20 mouse cellular contexts compared by ENCODE assay signal in genomic region chr3:133334691-133335090, GRCm38 (mm10). TPM values are rescaled to one million over a fixed set of nuclear protein-coding genes. Genes with fewer than 3 reads are reported as not detected.
DNase-seq lines count a peak whose midpoint lies in the region; ATAC-seq and TF ChIP-seq lines count a peak whose summit lies in the region.
"Had no signal": no experiment of that assay in that cellular context is flagged by ENCODE, and none has a peak within 500 bp of the region (broad histone marks: within the 10 kb centered on the region; RNA-seq: fewer than 3 reads in every experiment).

No protein-coding gene starts in this region.

- no peak overlapping the region for H3K4me3 ChIP-seq in heart, embryonic 13.5 days
- no peak overlapping the region for H3K4me3 ChIP-seq in heart, postnatal 0 days (ENCODE audit: low read depth, low read length)
- H3K4me3 ChIP-seq in forebrain, embryonic 16.5 days (replicated peaks; ENCODE audit: low read length), result no peak overlapping the region
- H3K4me3 ChIP-seq: embryonic facial prominence, embryonic 12.5 days; forebrain, embryonic 15.5 days; hindbrain, embryonic 12.5 days had no signal

- H3K4me2 ChIP-seq in heart, embryonic 13.5 days, result peak overlapping the region; percentile 30
- H3K4me2 ChIP-seq in heart, postnatal 0 days (ENCODE audit: low read depth, low read length), result peak overlapping the region; percentile 27
- H3K4me2 ChIP-seq in forebrain, embryonic 16.5 days (ENCODE audit: low read length), result no peak overlapping the region
- H3K4me2 ChIP-seq: embryonic facial prominence, embryonic 12.5 days; forebrain, embryonic 15.5 days; hindbrain, embryonic 12.5 days had no signal

- H3K9ac ChIP-seq in heart, embryonic 13.5 days, result no peak overlapping the region
- no peak overlapping the region for H3K9ac ChIP-seq in heart, postnatal 0 days (replicated peaks; ENCODE audit: low read depth, low read length)
- H3K9ac ChIP-seq in forebrain, embryonic 16.5 days (replicated peaks; ENCODE audit: low read depth, low read length), result no peak overlapping the region
- H3K9ac ChIP-seq: embryonic facial prominence, embryonic 12.5 days; forebrain, embryonic 15.5 days; hindbrain, embryonic 12.5 days had no signal

- H3K27me3 ChIP-seq in heart, embryonic 13.5 days (replicated peaks), result no peaks in the 10 kb centered on the region
- H3K27me3 ChIP-seq in heart, postnatal 0 days (ENCODE audit: control insufficient read depth, insufficient read depth, low read length), result no peaks in the 10 kb centered on the region
- no peaks in the 10 kb centered on the region for H3K27me3 ChIP-seq in forebrain, embryonic 16.5 days (replicated peaks; ENCODE audit: control insufficient read depth, insufficient read depth, low read length)
- H3K27me3 ChIP-seq: embryonic facial prominence, embryonic 12.5 days; forebrain, embryonic 15.5 days; hindbrain, embryonic 12.5 days had no signal

- H3K27ac ChIP-seq in heart, embryonic 13.5 days (replicated peaks), result peak overlapping the region; percentile 62
- H3K27ac ChIP-seq in heart, postnatal 0 days (ENCODE audit: low read depth), result peak overlapping the region; percentile 66
- no peak overlapping the region for H3K27ac ChIP-seq in forebrain, embryonic 16.5 days (ENCODE audit: low read length)
- H3K27ac ChIP-seq: forebrain, embryonic 15.5 days; hindbrain, embryonic 12.5 days had no signal

- intact Hi-C loops in heart, postnatal 25 days (cut with DNase I), result no loop called here

- no peak for TF ChIP-seq EP300 in heart, postnatal 0 days (IDR thresholded peaks at IDR 0.05; ENCODE audit: low read depth)

- H3K36me3 ChIP-seq in heart, embryonic 13.5 days, result peaks cover 20% of the 10 kb centered on the region
- peaks cover 18% of the 10 kb centered on the region for H3K36me3 ChIP-seq in heart, postnatal 0 days (replicated peaks; ENCODE audit: control insufficient read depth, insufficient read depth, low read length)
- no peaks in the 10 kb centered on the region for H3K36me3 ChIP-seq in forebrain, embryonic 16.5 days (ENCODE audit: control insufficient read depth, insufficient read depth)
- H3K36me3 ChIP-seq: forebrain, embryonic 15.5 days; hindbrain, embryonic 12.5 days had no signal

- peaks cover 35% of the 10 kb centered on the region for H3K4me1 ChIP-seq in heart, embryonic 13.5 days
- H3K4me1 ChIP-seq in heart, postnatal 0 days (ENCODE audit: control insufficient read depth, insufficient read depth), result peaks cover 14% of the 10 kb centered on the region; the same call in 1 of the 2 replicates
- peaks cover 8% of the 10 kb centered on the region; the same call in 1 of the 2 replicates for H3K4me1 ChIP-seq in forebrain, embryonic 16.5 days (replicated peaks; ENCODE audit: control insufficient read depth, insufficient read depth, low read length)

- no peaks in the 10 kb centered on the region for H3K9me3 ChIP-seq in heart, embryonic 13.5 days
- no peaks in the 10 kb centered on the region for H3K9me3 ChIP-seq in heart, postnatal 0 days (replicated peaks; ENCODE audit: control insufficient read depth, low read length)
- no peaks in the 10 kb centered on the region for H3K9me3 ChIP-seq in forebrain, embryonic 16.5 days (ENCODE audit: control insufficient read depth, low read length)
- H3K9me3 ChIP-seq: embryonic facial prominence, embryonic 12.5 days; forebrain, embryonic 15.5 days; hindbrain, embryonic 12.5 days had no signal

- TF ChIP-seq CTCF in heart, postnatal 0 days (IDR thresholded peaks at IDR 0.05; ENCODE audit: low read depth), result no peak

- ATAC-seq in heart, embryonic 13.5 days (ENCODE audit: extremely low read depth, insufficient number of reproducible peaks, low FRiP score, low TSS enrichment), result no peak
- no peak for ATAC-seq in heart, postnatal 0 days (ENCODE audit: insufficient read depth, low read depth)
- ATAC-seq in forebrain, embryonic 16.5 days, result no peak
- ATAC-seq: activated CD4-positive, CD25-positive, alpha-beta regulatory T cell, adult 4 months; CD4-positive, CD25-positive, alpha-beta regulatory T cell, adult 4 months; forebrain, embryonic 15.5 days; hindbrain, embryonic 16.5 days had no signal

- DNase-seq in heart, postnatal 25 days (ENCODE audit: low spot score), result no peak
- no peak for DNase-seq in heart, postnatal 0 days (ENCODE audit: low spot score)
- DNase-seq in heart, adult 8-10 months (ENCODE audit: low spot score), result no peak
- peak; percentile 60 for DNase-seq in induced T-regulatory cell, adult 2 months (ENCODE audit: low read depth)
- no peak for DNase-seq in spleen, adult 12 weeks (ENCODE audit: low spot score)
- DNase-seq: adrenal gland, postnatal 14 days; cerebellum, adult 11-12 months; cerebellum, adult 9-10 months; cerebellum, postnatal 25 days; gastrocnemius, postnatal 10 days; heart, postnatal 36 days; kidney, adult 11 months had no signal

- WGBS in heart, embryonic 13.5 days, result 73% methylated on average over 5 of the region's 5 CpGs
- 65% methylated on average over 5 of the region's 5 CpGs for WGBS in heart, postnatal 0 days
- WGBS in forebrain, embryonic 16.5 days, result 93% methylated on average over 5 of the region's 5 CpGs

RNA-seq across cellular contexts. Expression of gene Ppa2, which starts 24.8 kb away (rescaled TPM):
- 110 and 122 TPM in 2 replicates for polyA plus RNA-seq in heart, embryonic 13.5 days (2015; fragmentation: Nextera tagmentation; extraction: Ambion mirVana)
- total RNA-seq in heart, postnatal 25 days (2021), result 100 to 1,000 TPM; 135 TPM
- total RNA-seq in heart, postnatal 0 days (2014; rRNA removed; ENCODE audit: low replicate concordance), result 44.5 and 46.9 TPM in 2 replicates
- 146 and 154 TPM in 2 replicates for polyA plus RNA-seq in heart, postnatal 0 days (2015; fragmentation: Nextera tagmentation; extraction: Ambion mirVana)
- total RNA-seq in heart, adult 8-10 months (2022), result 100 to 1,000 TPM; 145 to 164 (median 149) TPM
- polyA plus RNA-seq in forebrain, embryonic 16.5 days (2015; fragmentation: Nextera tagmentation; extraction: Ambion mirVana), result 72.1 and 76.9 TPM in 2 replicates
